In the genomic region with DNA sequence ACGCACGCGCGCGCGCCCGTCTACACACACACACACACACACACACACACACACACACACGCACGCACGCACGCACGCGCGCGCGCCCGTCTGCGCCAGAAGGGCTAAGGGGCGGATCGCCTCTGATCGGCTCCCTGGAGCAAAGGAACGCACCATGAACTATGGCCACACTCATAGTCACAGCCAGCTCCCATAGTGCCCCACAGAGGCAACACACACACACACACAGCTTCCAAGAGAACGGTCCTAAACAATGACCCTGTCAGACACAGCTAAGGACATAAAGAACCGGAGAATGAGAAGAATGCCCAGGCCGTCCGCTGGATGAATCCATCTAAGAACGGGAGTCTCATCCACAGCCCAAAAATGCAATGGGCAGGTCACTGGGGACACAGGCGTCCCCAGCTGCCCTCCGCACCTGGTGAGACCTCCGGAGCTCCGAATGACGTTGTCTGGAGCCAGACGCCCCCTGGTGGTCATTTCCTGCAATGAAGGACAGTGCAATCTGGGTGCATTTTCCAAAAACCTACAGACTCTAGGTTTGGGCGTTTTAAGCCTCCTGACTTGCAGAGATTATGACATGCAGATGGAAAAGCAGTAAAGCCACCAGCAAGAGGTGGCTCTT, we compare ENCODE assay signal across 8 mouse cellular contexts. TPM values are rescaled to one million over a fixed set of nuclear protein-coding genes. Genes with fewer than 3 reads are reported as not detected.
A peak's percentile ranks its signal among the peaks of the same experiment; 100 is the strongest.
DNase-seq lines count a peak whose midpoint lies in the region; ATAC-seq and TF ChIP-seq lines count a peak whose summit lies in the region.

No protein-coding gene starts in this region.

- 0 out of 2 replicates have a peak overlapping the region, but pooled peaks have one; percentile 7 for H3K4me2 ChIP-seq in liver, embryonic 11.5 days
- no peak overlapping the region for H3K4me2 ChIP-seq in stomach, embryonic 15.5 days

- H3K9me3 ChIP-seq in liver, embryonic 11.5 days (ENCODE audit: control insufficient read depth, low read length), result no peaks in the 10 kb centered on the region
- H3K9me3 ChIP-seq in stomach, embryonic 15.5 days, result no peaks in the 10 kb centered on the region

- DNase-seq in 3134 (ENCODE audit: extremely low read depth, insufficient read length, low spot score), result peak; percentile 68
- peak; percentile 82 to 95 for DNase-seq in adrenal gland, adult (ENCODE audit: inconsistent age in 2 of 2, low spot score in 1 of 2)
- peak; percentile 88 for DNase-seq in embryo, embryonic 11 days
- DNase-seq in heart, adult 18-20 months, result peak; percentile 83 to 92
- DNase-seq in kidney, adult 2 months, result peak; percentile 79
- DNase-seq in liver, embryonic 11.5 days (ENCODE audit: low spot score), result peak; percentile 79
- DNase-seq in natural killer cell, adult 2 months (ENCODE audit: low spot score in 2 of 2), result peak; percentile 84 to 87

- H3K4me3 ChIP-seq in kidney, adult 2 months (ENCODE audit: insufficient read depth, low read depth, low read length), result no peak overlapping the region
- no peak overlapping the region for H3K4me3 ChIP-seq in liver, embryonic 11.5 days (ENCODE audit: low read depth, low read length)
- no peak overlapping the region for H3K4me3 ChIP-seq in stomach, embryonic 15.5 days (replicated peaks)

- no peak overlapping the region for H3K9ac ChIP-seq in liver, embryonic 11.5 days (ENCODE audit: low read depth, low read length)
- no peak overlapping the region for H3K9ac ChIP-seq in stomach, embryonic 15.5 days

- ATAC-seq in liver, embryonic 11.5 days (replicated peaks; ENCODE audit: low FRiP score), result peak; percentile 63
- peak; percentile 55; the same call in 1 of the 2 replicates for ATAC-seq in stomach, embryonic 15.5 days (ENCODE audit: insufficient read depth, low FRiP score, low read depth)

- H3K27ac ChIP-seq in kidney, adult 2 months (ENCODE audit: insufficient read depth, low read depth, low read length), result no peak overlapping the region
- H3K27ac ChIP-seq in liver, embryonic 11.5 days (ENCODE audit: low read depth, low read length), result no peak overlapping the region
- no peak overlapping the region for H3K27ac ChIP-seq in stomach, embryonic 15.5 days

- no peaks in the 10 kb centered on the region for H3K27me3 ChIP-seq in kidney, adult 2 months (replicated peaks; ENCODE audit: control insufficient read depth, insufficient read depth, low read length)
- H3K27me3 ChIP-seq in liver, embryonic 11.5 days (replicated peaks; ENCODE audit: control insufficient read depth, insufficient read depth, low read length), result no peaks in the 10 kb centered on the region
- H3K27me3 ChIP-seq in stomach, embryonic 15.5 days (replicated peaks), result no peaks in the 10 kb centered on the region

- 59% methylated on average over 34 of the region's 34 CpGs for WGBS in kidney, adult 2 months
- WGBS in liver, embryonic 11.5 days, result 58% methylated on average over 34 of the region's 34 CpGs
- WGBS in stomach, embryonic 15.5 days, result 58% methylated on average over 34 of the region's 34 CpGs

- H3K4me1 ChIP-seq in kidney, adult 2 months (ENCODE audit: control insufficient read depth, insufficient read depth, low read length), result peaks cover 16% of the 10 kb centered on the region
- H3K4me1 ChIP-seq in liver, embryonic 11.5 days (replicated peaks; ENCODE audit: control insufficient read depth, insufficient read depth, low read length), result peaks cover 8% of the 10 kb centered on the region
- peaks cover 9% of the 10 kb centered on the region; the same call in 1 of the 2 replicates for H3K4me1 ChIP-seq in stomach, embryonic 15.5 days

- TF ChIP-seq POLR2A in kidney, adult 2 months (IDR thresholded peaks at IDR 0.05; ENCODE audit: low read depth, low read length), result no peak

- peak; percentile 78 for TF ChIP-seq CTCF in kidney, adult 2 months (conservative IDR thresholded peaks at IDR 0.05; ENCODE audit: insufficient read depth, insufficient read length, low read depth, low read length)

- no peaks in the 10 kb centered on the region for H3K36me3 ChIP-seq in kidney, adult 2 months (ENCODE audit: control insufficient read depth, insufficient read depth, low read length)
- H3K36me3 ChIP-seq in liver, embryonic 11.5 days (ENCODE audit: control insufficient read depth, insufficient read depth, low read length), result peaks cover 12% of the 10 kb centered on the region
- peaks cover 34% of the 10 kb centered on the region for H3K36me3 ChIP-seq in stomach, embryonic 15.5 days

RNA-seq across cellular contexts. Expression of a gene that starts 25.3 kb away (rescaled TPM):
- total RNA-seq in heart, adult 18-20 months (2021), result 1 to 10 TPM in 1 of 2 experiments, not detected in 1; 1.2 TPM
- 0.99 and 1.4 TPM in 2 replicates for polyA plus RNA-seq in kidney, adult 2 months (2012; rRNA removed)
- 1.2 and 1.8 TPM in 2 replicates for polyA plus RNA-seq in liver, embryonic 11.5 days (2014; fragmentation: Nextera tagmentation; extraction: Ambion mirVana)
- 1.7 and 2.3 TPM in 2 replicates for polyA plus RNA-seq in stomach, embryonic 15.5 days (2015; fragmentation: Nextera tagmentation; extraction: Ambion mirVana)

RNA-seq across cellular contexts. Expression of a gene that starts 26.6 kb away (rescaled TPM):
- total RNA-seq in heart, adult 18-20 months (2021), result 1 to 10 TPM; 6.4 to 6.6 TPM
- 9.2 and 10.0 TPM in 2 replicates for polyA plus RNA-seq in kidney, adult 2 months (2012; rRNA removed)
- 7.9 and 9.1 TPM in 2 replicates for polyA plus RNA-seq in liver, embryonic 11.5 days (2014; fragmentation: Nextera tagmentation; extraction: Ambion mirVana)
- 8.9 and 9.7 TPM in 2 replicates for polyA plus RNA-seq in stomach, embryonic 15.5 days (2015; fragmentation: Nextera tagmentation; extraction: Ambion mirVana)

RNA-seq across cellular contexts. Expression of a gene that starts 39.2 kb away (rescaled TPM):
- 100 to 1,000 TPM; 213 to 219 TPM for total RNA-seq in heart, adult 18-20 months (2021)
- polyA plus RNA-seq in kidney, adult 2 months (2012; rRNA removed), result 216 and 246 TPM in 2 replicates
- 323 and 339 TPM in 2 replicates for polyA plus RNA-seq in liver, embryonic 11.5 days (2014; fragmentation: Nextera tagmentation; extraction: Ambion mirVana)
- 311 and 318 TPM in 2 replicates for polyA plus RNA-seq in stomach, embryonic 15.5 days (2015; fragmentation: Nextera tagmentation; extraction: Ambion mirVana)

RNA-seq across cellular contexts. Expression of a gene that starts 46.8 kb away (rescaled TPM):
- 10 to 100 TPM; 12.0 to 15.1 TPM for total RNA-seq in heart, adult 18-20 months (2021)
- 39.3 and 48.6 TPM in 2 replicates for polyA plus RNA-seq in kidney, adult 2 months (2012; rRNA removed)
- polyA plus RNA-seq in liver, embryonic 11.5 days (2014; fragmentation: Nextera tagmentation; extraction: Ambion mirVana), result 92.2 and 95.9 TPM in 2 replicates
- 68.9 and 73.2 TPM in 2 replicates for polyA plus RNA-seq in stomach, embryonic 15.5 days (2015; fragmentation: Nextera tagmentation; extraction: Ambion mirVana)

RNA-seq across cellular contexts. Expression of a gene that starts 59.9 kb away (rescaled TPM):
- total RNA-seq in heart, adult 18-20 months (2021), result 10 to 100 TPM in 1 of 2 experiments, 1 to 10 TPM in 1; 8.8 to 11.0 TPM
- polyA plus RNA-seq in kidney, adult 2 months (2012; rRNA removed), result 24.7 and 32.7 TPM in 2 replicates
- 16.0 and 20.1 TPM in 2 replicates for polyA plus RNA-seq in liver, embryonic 11.5 days (2014; fragmentation: Nextera tagmentation; extraction: Ambion mirVana)
- polyA plus RNA-seq in stomach, embryonic 15.5 days (2015; fragmentation: Nextera tagmentation; extraction: Ambion mirVana), result 14.4 and 17.8 TPM in 2 replicates
